Mouse (Mus musculus): ENCODE results near the gene Gm8797.
A peak's percentile ranks its signal among the peaks of the same experiment; 100 is the strongest.
"Not testable (repeated sequence)": the region's sequence is repeated elsewhere in the genome, so short reads cannot be mapped to it uniquely, and the experiment has no call there.

The Gm8797 gene

DNA sequence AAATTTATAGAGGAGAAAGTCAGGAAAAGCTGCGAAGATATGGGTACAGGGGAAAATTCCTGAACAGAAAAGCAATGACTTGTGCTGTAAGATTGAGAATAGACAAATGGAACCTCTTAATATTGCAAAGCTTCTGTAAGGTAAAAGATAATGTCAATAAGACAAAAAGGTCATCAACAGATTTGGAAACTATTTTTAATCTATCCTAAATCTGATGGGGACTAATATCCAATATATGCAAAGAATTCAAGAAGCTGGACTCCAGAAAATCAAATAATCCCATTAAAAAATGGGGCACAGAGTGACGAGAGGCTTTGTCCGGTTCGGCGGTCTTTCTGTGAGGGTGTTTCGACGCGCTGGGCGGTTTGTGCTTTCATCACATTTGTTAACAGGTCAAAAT, at the start of gene Gm8797:
Gm8797 (plus strand) TSS at position 301 of the 400 bp plus-strand sequence.
- DNase-seq (ENCODE audit: low spot score in 2 of 2) = not testable (repeated sequence)

DNA sequence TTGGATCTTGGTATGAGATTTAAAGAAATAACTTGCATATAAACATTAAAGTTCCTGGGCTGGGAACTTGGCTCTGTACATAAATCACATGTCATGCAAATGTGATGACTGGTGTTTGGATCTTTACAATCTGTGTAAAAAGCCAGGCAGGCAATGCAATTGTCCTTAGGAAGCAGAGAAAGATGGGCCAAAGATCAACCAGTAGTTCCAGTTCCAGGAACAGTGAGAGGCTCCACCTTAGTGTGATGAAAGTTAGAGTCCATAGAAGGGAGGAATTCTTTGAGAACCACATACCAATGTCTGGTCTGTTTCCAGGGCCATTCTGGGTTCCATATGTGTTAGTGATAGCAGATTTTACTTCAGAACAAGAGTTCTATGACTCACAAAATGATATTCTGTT, 36.1 kb upstream of the Gm8797 start:
- no peak for DNase-seq (ENCODE audit: low spot score in 2 of 2)

DNA sequence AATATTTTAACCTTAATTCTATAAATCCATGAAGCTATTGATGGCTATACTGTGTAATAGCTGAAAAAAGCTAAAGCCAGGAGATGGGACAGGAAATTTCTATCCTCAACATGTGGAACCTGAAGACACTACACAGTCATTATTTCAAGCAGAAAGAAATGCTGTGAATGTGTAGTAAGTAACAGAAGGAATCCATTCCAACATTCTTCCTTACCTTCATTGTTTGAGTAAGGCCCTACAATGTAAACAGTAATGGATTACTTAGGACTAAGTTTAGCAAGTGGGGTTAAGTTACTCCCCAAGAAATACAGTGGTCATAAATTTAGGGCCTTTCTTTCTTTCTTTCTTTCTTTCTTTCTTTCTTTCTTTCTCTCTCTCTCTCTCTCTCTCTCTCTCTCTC, 17.7 kb upstream of the Gm8797 start:
- DNase-seq (ENCODE audit: low spot score in 2 of 2) = no peak

DNA sequence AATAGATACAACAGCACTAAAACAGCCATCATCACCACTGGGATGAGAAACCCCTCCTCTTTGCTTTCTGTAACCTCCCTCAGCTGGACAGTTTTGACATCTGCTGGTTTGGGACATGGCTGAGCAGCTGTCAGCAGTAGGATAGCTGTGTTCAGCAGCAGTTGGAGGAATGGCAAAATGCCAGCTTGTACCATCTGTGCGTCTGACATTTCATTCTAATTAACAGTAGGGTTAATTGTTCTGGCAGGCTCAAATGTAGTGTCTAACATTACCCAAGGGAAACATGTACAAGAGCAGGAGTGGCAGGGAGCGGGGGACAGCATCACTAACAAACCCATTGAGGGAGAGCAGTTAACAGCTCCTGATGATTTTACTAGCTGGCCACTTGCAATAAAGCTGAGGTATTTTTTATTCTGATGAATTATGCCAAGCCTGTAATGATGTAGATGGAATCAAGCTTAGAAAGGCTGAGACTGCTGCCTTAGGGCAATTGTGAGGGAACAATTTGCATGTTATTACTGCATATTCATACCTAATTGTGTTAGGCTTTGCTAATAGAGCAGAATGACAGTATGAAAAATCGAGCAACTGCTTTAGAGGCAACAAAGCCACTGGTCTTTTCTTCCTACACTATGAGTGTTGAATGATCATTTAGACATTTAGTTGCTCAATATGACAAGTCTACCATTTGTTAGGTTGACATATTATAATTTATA, 4.3 kb downstream of the Gm8797 start:
- DNase-seq (ENCODE audit: low spot score in 2 of 2) = peak; percentile 39 to 41

DNA sequence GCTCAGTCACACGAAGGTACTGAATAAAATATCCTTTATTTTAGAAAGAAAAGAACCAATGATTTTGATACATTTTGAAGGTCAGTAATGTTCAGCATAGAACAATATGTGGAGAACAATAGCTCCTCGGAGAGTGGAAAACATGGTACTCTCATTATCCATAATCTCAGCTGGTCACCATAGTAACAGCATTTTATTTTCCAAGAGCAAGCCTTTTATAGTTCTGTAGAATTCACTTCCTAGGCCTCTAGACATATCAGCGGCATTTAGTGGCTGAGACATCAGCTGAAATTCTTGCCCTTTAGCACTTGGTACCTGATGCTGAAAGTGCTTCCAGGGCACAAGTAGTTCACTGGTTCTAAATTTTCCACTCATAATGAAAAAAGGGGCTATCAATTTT, 15.7 kb downstream of the Gm8797 start:
- DNase-seq (ENCODE audit: low spot score in 2 of 2) = no peak

DNA sequence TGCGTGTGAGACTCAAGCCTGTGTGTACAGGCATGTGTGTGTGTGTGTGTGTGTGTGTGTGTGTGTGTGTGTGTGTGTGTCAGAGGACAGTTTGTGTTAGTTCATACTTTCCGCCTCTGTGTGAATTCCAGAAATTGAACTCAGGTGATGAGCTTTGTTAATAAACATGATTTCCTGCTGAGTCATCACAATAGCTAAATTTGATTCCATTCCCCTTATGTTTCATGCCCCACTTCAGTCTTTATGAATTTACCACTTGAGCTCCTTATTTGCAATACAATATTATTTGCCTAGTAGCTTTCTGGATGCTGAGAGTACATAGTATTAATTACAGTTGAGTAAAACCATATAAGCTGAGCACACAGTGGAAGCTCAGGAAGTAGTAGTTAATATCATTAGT, 26.3 kb downstream of the Gm8797 start:
- DNase-seq (ENCODE audit: low spot score in 2 of 2) = no peak

All from frontal cortex, postnatal 10 days (tissue).